Mouse (Mus musculus) forebrain, postnatal 0 days (tissue): ENCODE results near the gene Bcdin3d. TPM values are rescaled to one million over a fixed set of nuclear protein-coding genes. Genes with fewer than 3 reads are reported as not detected.
A peak's percentile ranks its signal among the peaks of the same experiment; 100 is the strongest.

Experiments
- ATAC-seq: fragments of 200-750 bp; cut with Nextera tagmentation; 2 replicates; pipeline ENCODE4 v1.8.0; 2017; ENCODE audit warnings: mild to moderate bottlenecking, moderate library complexity
- DNase-seq: peaks from one replicate; pipeline ENCODE4 v3.0.0-alpha.2; 2015
- H3K27ac ChIP-seq: fragments of 300-500 bp; sonication (generic); 2 replicates; pipeline ENCODE4 v1.5.1; 2014; ENCODE audit warnings: low read depth, mild to moderate bottlenecking, antibody characterized with exemption, low read length, moderate library complexity, mixed read lengths
- H3K27me3 ChIP-seq: fragments of 300-500 bp; sonication (generic); 2 replicates; pipeline ENCODE4 v1.6.1; 2014; ENCODE audit warnings: mild to moderate bottlenecking, low read length, mixed read lengths; ENCODE audit not compliant: insufficient read depth
- H3K36me3 ChIP-seq: fragments of 300-500 bp; sonication (generic); 2 replicates; pipeline ENCODE4 v1.6.1; 2014; ENCODE audit warnings: mild to moderate bottlenecking, moderate library complexity; ENCODE audit not compliant: insufficient read depth
- H3K4me1 ChIP-seq: fragments of 300-500 bp; sonication (generic); 2 replicates; pipeline ENCODE4 v1.6.1; 2014; ENCODE audit warnings: antibody characterized with exemption; ENCODE audit not compliant: insufficient read depth
- H3K4me2 ChIP-seq: fragments of 300-500 bp; sonication (generic); 2 replicates; pipeline ENCODE4 v1.6.1; 2014; ENCODE audit warnings: low read depth, mild to moderate bottlenecking, moderate library complexity
- H3K4me3 ChIP-seq: fragments of 300-500 bp; sonication (generic); 2 replicates; pipeline ENCODE4 v1.5.1; 2014; ENCODE audit warnings: low read depth, low read length, mixed read lengths
- H3K9ac ChIP-seq: fragments of 300-500 bp; sonication (generic); 2 replicates; pipeline ENCODE4 v1.6.1; 2014; ENCODE audit warnings: mild to moderate bottlenecking
- H3K9me3 ChIP-seq: fragments of 300-500 bp; sonication (generic); 2 replicates; pipeline ENCODE4 v1.6.1; 2016; ENCODE audit warnings: low read length
- CTCF ChIP-seq: sonication (generic); IDR thresholded peaks from 2 replicates; pipeline ENCODE4 v1.5.1; 2016; ENCODE audit warnings: antibody characterized with exemption, control low read depth, low read depth
- WGBS: fragments of 180-500 bp; shearing (Covaris S2); extraction: QIAGEN DNeasy Blood & Tissue Kit; methylation state at CpG from one replicate; pipeline ENCODE4 v1.1.7; 2014; 5-methylcytosine and 5-hydroxymethylcytosine counted together
- polyA plus RNA-seq: library from polyadenylated mRNA; unstranded; fragments of >200 nt; fragmentation: Nextera tagmentation; extraction: Ambion mirVana; gene quantifications from 2 replicates; pipeline ENCODE4 v1.2.1, GENCODE M21; 2015
- total RNA-seq: library from RNA; depleted of rRNA; stranded (reverse); fragments of >200 nt; gene quantifications from 2 replicates; pipeline ENCODE4 v1.2.3, GENCODE M21; 2014

Bcdin3d gene
- total and polyA plus RNA-seq, 2 experiments from 2014 or later: 12.1 to 15.7 TPM

- peak within 1 kb of the TSS; percentile 76 for H3K9ac ChIP-seq
- H3K4me3 ChIP-seq: peak within 1 kb of the TSS; percentile 94
- ATAC-seq (peak; percentile 96), DNase-seq (peak; percentile 93)
- TF ChIP-seq CTCF: no peak
- WGBS: under 1% methylated on average over 43 of the region's 45 CpGs
- peak within 1 kb of the TSS; percentile 81 for H3K4me2 ChIP-seq
- H3K36me3 ChIP-seq: no peaks in the 10 kb centered on the region
- no peaks in the 10 kb centered on the region for H3K9me3 ChIP-seq
- H3K27ac ChIP-seq: peak within 1 kb of the TSS; percentile 89
- no peaks in the 10 kb centered on the region for H3K27me3 ChIP-seq
- peaks cover 19% of the 10 kb centered on the region for H3K4me1 ChIP-seq
These were observed 16.7 kb downstream of the Bcdin3d start, which contains the start of gene Nckap5l for GRCm38 (mm10) chr15:99457606-99458401. TSS of gene Nckap5l (minus strand) at chr15:99457748.

GRCm38 (mm10) chr15:99456963-99457605, 17.4 kb downstream of the Bcdin3d start:
- under 1% methylated on average over 40 of the region's 43 CpGs for WGBS
- no peaks in the 10 kb centered on the region for H3K9me3 ChIP-seq
- H3K27ac ChIP-seq: peak overlapping the region; percentile 89
- DNase-seq: peak; percentile 70
- H3K4me1 ChIP-seq: peaks cover 19% of the 10 kb centered on the region
- H3K27me3 ChIP-seq: no peaks in the 10 kb centered on the region
- TF ChIP-seq CTCF: no peak
- H3K9ac ChIP-seq: peak overlapping the region; percentile 76
- H3K4me2 ChIP-seq: peak overlapping the region; percentile 81
- H3K36me3 ChIP-seq: peaks cover 3% of the 10 kb centered on the region; the same call in 1 of the 2 replicates
- ATAC-seq: peak; percentile 75
- H3K4me3 ChIP-seq: peak overlapping the region; percentile 94

GRCm38 (mm10) chr15:99456338-99456962, 18.1 kb downstream of the Bcdin3d start:
- Histone ChIP-seq H3K4me3 (peak overlapping the region; percentile 94), H3K9me3 (no peaks in the 10 kb centered on the region), H3K27me3 (no peaks in the 10 kb centered on the region), H3K36me3 (peaks cover 6% of the 10 kb centered on the region; the same call in 1 of the 2 replicates), H3K27ac (peak overlapping the region; percentile 89), H3K4me1 (peaks cover 19% of the 10 kb centered on the region), H3K9ac (peak overlapping the region; percentile 76), H3K4me2 (peak overlapping the region; percentile 81)
- DNase-seq (peak; percentile 54), ATAC-seq (no peak)
- WGBS: 10% methylated on average over 7 of the region's 7 CpGs
- TF ChIP-seq CTCF: no peak

GRCm38 (mm10) chr15:99455415-99455814, 19.1 kb downstream of the Bcdin3d start:
- Histone ChIP-seq H3K4me2 (peak overlapping the region; percentile 81; the same call in 1 of the 2 replicates), H3K36me3 (peaks cover 6% of the 10 kb centered on the region; the same call in 1 of the 2 replicates), H3K27ac (no peak overlapping the region), H3K4me1 (peaks cover 19% of the 10 kb centered on the region), H3K27me3 (no peaks in the 10 kb centered on the region), H3K9me3 (no peaks in the 10 kb centered on the region), H3K4me3 (no peak overlapping the region), H3K9ac (no peak overlapping the region)
- DNase-seq (no peak), ATAC-seq (no peak)
- TF ChIP-seq CTCF: no peak
- WGBS: 77% methylated on average over 3 of the region's 3 CpGs

- Histone ChIP-seq H3K4me1 (peaks cover 19% of the 10 kb centered on the region), H3K9ac (no peak overlapping the region), H3K9me3 (no peaks in the 10 kb centered on the region), H3K27me3 (no peaks in the 10 kb centered on the region), H3K36me3 (peaks cover 6% of the 10 kb centered on the region; the same call in 1 of the 2 replicates), H3K4me3 (no peak overlapping the region), H3K27ac (0 out of 2 replicates have a peak overlapping the region, but pooled peaks have one; percentile 15), H3K4me2 (no peak overlapping the region)
- TF ChIP-seq CTCF: no peak
- DNase-seq (no peak), ATAC-seq (no peak)
- 48% methylated on average over 7 of the region's 7 CpGs for WGBS
These were observed 19.8 kb downstream of the Bcdin3d start for GRCm38 (mm10) chr15:99454585-99455279.

GRCm38 (mm10) chr15:99453153-99453900, 21.2 kb downstream of the Bcdin3d start:
- Histone ChIP-seq H3K27ac (no peak overlapping the region), H3K9ac (no peak overlapping the region), H3K4me3 (no peak overlapping the region), H3K4me2 (no peak overlapping the region), H3K27me3 (no peaks in the 10 kb centered on the region), H3K9me3 (no peaks in the 10 kb centered on the region), H3K36me3 (peaks cover 6% of the 10 kb centered on the region; the same call in 1 of the 2 replicates), H3K4me1 (peaks cover 16% of the 10 kb centered on the region)
- no peak for TF ChIP-seq CTCF
- no peak for ATAC-seq
- WGBS: 78% methylated on average over 11 of the region's 11 CpGs
- no peak for DNase-seq
